9 mouse cellular contexts compared by ENCODE assay signal in the genomic region with DNA sequence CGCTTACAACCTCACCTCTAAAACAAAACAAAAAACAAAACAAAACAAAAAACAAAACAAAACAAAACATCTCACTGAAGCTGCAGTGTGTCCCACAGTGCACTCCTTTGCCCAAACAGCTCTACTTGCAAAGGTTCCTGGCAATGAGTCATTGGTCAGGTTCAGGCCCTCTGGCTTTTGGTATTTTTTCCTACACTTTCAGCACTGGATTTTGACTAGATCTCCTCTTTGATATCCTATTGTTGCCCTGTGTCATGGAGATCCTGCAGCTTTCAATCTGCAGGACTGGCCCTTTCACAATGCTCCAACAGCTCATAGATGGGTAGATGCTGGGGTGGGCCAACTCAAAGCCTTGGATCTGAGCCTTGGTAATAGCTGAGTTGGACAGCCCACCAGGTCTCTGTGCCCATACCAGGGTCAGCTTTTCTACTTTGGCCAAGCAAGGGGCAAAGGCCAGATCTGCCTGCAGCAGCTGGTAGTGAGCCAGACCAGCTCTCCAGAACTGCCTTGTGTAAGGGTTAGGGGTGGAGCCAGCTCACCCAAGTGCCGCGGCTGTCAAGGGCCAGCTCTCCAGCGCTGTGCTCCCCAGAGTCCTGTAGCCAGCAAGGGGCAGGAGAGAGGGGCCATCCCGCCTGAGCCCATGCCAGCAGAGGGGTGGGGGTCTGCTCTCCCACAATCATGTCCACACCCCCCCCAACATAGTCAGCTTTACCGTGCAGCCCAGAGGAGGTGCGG. TPM values are rescaled to one million over a fixed set of nuclear protein-coding genes. Genes with fewer than 3 reads are reported as not detected.
DNase-seq lines count a peak whose midpoint lies in the region; ATAC-seq lines count a peak whose summit lies in the region.
"Had no signal": no experiment of that assay in that cellular context is flagged by ENCODE, and none has a peak within 500 bp of the region (broad histone marks: within the 10 kb centered on the region; RNA-seq: fewer than 3 reads in every experiment).

No protein-coding gene starts in this region.

- H3K4me1 ChIP-seq in hindbrain, embryonic 16.5 days (ENCODE audit: control insufficient read depth, insufficient read depth, low read depth, low read length), result no peaks in the 10 kb centered on the region
- no peaks in the 10 kb centered on the region for H3K4me1 ChIP-seq in hindbrain, embryonic 13.5 days (replicated peaks)
- H3K4me1 ChIP-seq in intestine, embryonic 16.5 days (ENCODE audit: control insufficient read depth, insufficient read depth, low read length), result peaks cover 7% of the 10 kb centered on the region
- no peaks in the 10 kb centered on the region for H3K4me1 ChIP-seq in forebrain, embryonic 16.5 days (replicated peaks; ENCODE audit: control insufficient read depth, insufficient read depth, low read length)
- H3K4me1 ChIP-seq: limb, embryonic 15.5 days had no signal

- H3K27me3 ChIP-seq in hindbrain, embryonic 16.5 days (replicated peaks; ENCODE audit: control insufficient read depth, insufficient read depth, low read length), result no peaks in the 10 kb centered on the region
- H3K27me3 ChIP-seq in hindbrain, embryonic 13.5 days, result no peaks in the 10 kb centered on the region
- H3K27me3 ChIP-seq in intestine, embryonic 16.5 days (replicated peaks; ENCODE audit: control insufficient read depth, insufficient read depth, low read length), result no peaks in the 10 kb centered on the region
- H3K27me3 ChIP-seq in forebrain, embryonic 16.5 days (replicated peaks; ENCODE audit: control insufficient read depth, insufficient read depth, low read length), result no peaks in the 10 kb centered on the region
- H3K27me3 ChIP-seq: limb, embryonic 15.5 days had no signal

- peak; percentile 67; the same call in 1 of the 2 replicates for ATAC-seq in hindbrain, embryonic 16.5 days
- ATAC-seq in hindbrain, embryonic 13.5 days (ENCODE audit: low FRiP score), result no peak
- peak; percentile 74 for ATAC-seq in intestine, embryonic 16.5 days
- ATAC-seq in forebrain, embryonic 16.5 days, result no peak

- no peak overlapping the region for H3K4me2 ChIP-seq in hindbrain, embryonic 16.5 days (ENCODE audit: low read length)
- H3K4me2 ChIP-seq in hindbrain, embryonic 13.5 days, result no peak overlapping the region
- no peak overlapping the region for H3K4me2 ChIP-seq in intestine, embryonic 16.5 days (ENCODE audit: low read depth, low read length)
- no peak overlapping the region for H3K4me2 ChIP-seq in forebrain, embryonic 16.5 days (ENCODE audit: low read length)
- H3K4me2 ChIP-seq: limb, embryonic 15.5 days had no signal

- H3K9ac ChIP-seq in hindbrain, embryonic 16.5 days (ENCODE audit: low read depth, low read length), result no peak overlapping the region
- H3K9ac ChIP-seq in hindbrain, embryonic 13.5 days, result no peak overlapping the region
- no peak overlapping the region for H3K9ac ChIP-seq in intestine, embryonic 16.5 days (ENCODE audit: low read depth, low read length)
- H3K9ac ChIP-seq in forebrain, embryonic 16.5 days (replicated peaks; ENCODE audit: low read depth, low read length), result no peak overlapping the region
- H3K9ac ChIP-seq: limb, embryonic 15.5 days had no signal

- H3K4me3 ChIP-seq in hindbrain, embryonic 16.5 days (ENCODE audit: low read length), result no peak overlapping the region
- no peak overlapping the region for H3K4me3 ChIP-seq in hindbrain, embryonic 13.5 days
- H3K4me3 ChIP-seq in intestine, embryonic 16.5 days (ENCODE audit: low read length), result no peak overlapping the region
- no peak overlapping the region for H3K4me3 ChIP-seq in forebrain, embryonic 16.5 days (replicated peaks; ENCODE audit: low read length)
- H3K4me3 ChIP-seq: limb, embryonic 15.5 days had no signal

- DNase-seq in adipocyte (ENCODE audit: low spot score), result peak; percentile 89
- DNase-seq in lung, postnatal 14 days, result peak; percentile 54
- DNase-seq in urinary bladder, adult 2 months (ENCODE audit: low spot score), result no peak
- no peak for DNase-seq in urinary bladder, adult 18-20 months (ENCODE audit: low spot score in 2 of 2)

- H3K27ac ChIP-seq in hindbrain, embryonic 16.5 days (ENCODE audit: low read depth, low read length), result no peak overlapping the region
- H3K27ac ChIP-seq in hindbrain, embryonic 13.5 days, result no peak overlapping the region
- no peak overlapping the region for H3K27ac ChIP-seq in intestine, embryonic 16.5 days (ENCODE audit: low read length)
- no peak overlapping the region for H3K27ac ChIP-seq in forebrain, embryonic 16.5 days (ENCODE audit: low read length)
- H3K27ac ChIP-seq: limb, embryonic 15.5 days had no signal

- 74% methylated on average over 7 of the region's 7 CpGs for WGBS in hindbrain, embryonic 16.5 days
- WGBS in hindbrain, embryonic 13.5 days, result 87% methylated on average over 7 of the region's 7 CpGs
- WGBS in intestine, embryonic 16.5 days, result 85% methylated on average over 7 of the region's 7 CpGs
- 73% methylated on average over 7 of the region's 7 CpGs for WGBS in forebrain, embryonic 16.5 days

- H3K36me3 ChIP-seq in hindbrain, embryonic 16.5 days (ENCODE audit: control insufficient read depth, insufficient read depth, low read length), result peaks cover 12% of the 10 kb centered on the region; the same call in 1 of the 2 replicates
- H3K36me3 ChIP-seq in hindbrain, embryonic 13.5 days, result peaks cover 28% of the 10 kb centered on the region
- peaks cover 6% of the 10 kb centered on the region for H3K36me3 ChIP-seq in intestine, embryonic 16.5 days (ENCODE audit: control insufficient read depth, insufficient read depth, low read length)
- H3K36me3 ChIP-seq in forebrain, embryonic 16.5 days (ENCODE audit: control insufficient read depth, insufficient read depth), result peaks cover 12% of the 10 kb centered on the region; the same call in 1 of the 2 replicates

- H3K9me3 ChIP-seq in hindbrain, embryonic 16.5 days (ENCODE audit: control insufficient read depth, low read length), result no peaks in the 10 kb centered on the region
- no peaks in the 10 kb centered on the region for H3K9me3 ChIP-seq in hindbrain, embryonic 13.5 days
- H3K9me3 ChIP-seq in intestine, embryonic 16.5 days (ENCODE audit: control insufficient read depth, low read length), result no peaks in the 10 kb centered on the region
- no peaks in the 10 kb centered on the region for H3K9me3 ChIP-seq in forebrain, embryonic 16.5 days (ENCODE audit: control insufficient read depth, low read length)
- H3K9me3 ChIP-seq: limb, embryonic 15.5 days had no signal

RNA-seq across cellular contexts. Expression of gene Cep350, which starts 30.3 kb away (rescaled TPM):
- polyA plus RNA-seq in hindbrain, embryonic 16.5 days (2015; fragmentation: Nextera tagmentation; extraction: Ambion mirVana), result 8.5 and 8.7 TPM in 2 replicates
- polyA plus RNA-seq in hindbrain, embryonic 13.5 days (2015; fragmentation: Nextera tagmentation; extraction: Ambion mirVana), result 11.5 and 12.8 TPM in 2 replicates
- 7.5 and 9.8 TPM in 2 replicates for polyA plus RNA-seq in intestine, embryonic 16.5 days (2015; fragmentation: Nextera tagmentation; extraction: Ambion mirVana)
- polyA plus RNA-seq in forebrain, embryonic 16.5 days (2015; fragmentation: Nextera tagmentation; extraction: Ambion mirVana), result 10.3 and 11.4 TPM in 2 replicates
- 9.3 and 11.1 TPM in 2 replicates for polyA plus RNA-seq in urinary bladder, adult 2 months (2012; rRNA removed)

RNA-seq across cellular contexts. Expression of gene Tor1aip2, which starts 31.8 kb away (rescaled TPM):
- polyA plus RNA-seq in hindbrain, embryonic 16.5 days (2015; fragmentation: Nextera tagmentation; extraction: Ambion mirVana), result 63.9 and 66.4 TPM in 2 replicates
- 66.9 and 71.8 TPM in 2 replicates for polyA plus RNA-seq in hindbrain, embryonic 13.5 days (2015; fragmentation: Nextera tagmentation; extraction: Ambion mirVana)
- 153 and 163 TPM in 2 replicates for polyA plus RNA-seq in intestine, embryonic 16.5 days (2015; fragmentation: Nextera tagmentation; extraction: Ambion mirVana)
- 69.4 and 73.9 TPM in 2 replicates for polyA plus RNA-seq in forebrain, embryonic 16.5 days (2015; fragmentation: Nextera tagmentation; extraction: Ambion mirVana)
- polyA plus RNA-seq in urinary bladder, adult 2 months (2012; rRNA removed), result 78.6 and 81.4 TPM in 2 replicates

RNA-seq across cellular contexts. Expression of gene Tor1aip1, which starts 32.9 kb away (rescaled TPM):
- 17.9 and 18.1 TPM in 2 replicates for polyA plus RNA-seq in hindbrain, embryonic 16.5 days (2015; fragmentation: Nextera tagmentation; extraction: Ambion mirVana)
- polyA plus RNA-seq in hindbrain, embryonic 13.5 days (2015; fragmentation: Nextera tagmentation; extraction: Ambion mirVana), result 26.5 and 26.7 TPM in 2 replicates
- polyA plus RNA-seq in intestine, embryonic 16.5 days (2015; fragmentation: Nextera tagmentation; extraction: Ambion mirVana), result 30.5 and 32.8 TPM in 2 replicates
- 22.1 and 24.1 TPM in 2 replicates for polyA plus RNA-seq in forebrain, embryonic 16.5 days (2015; fragmentation: Nextera tagmentation; extraction: Ambion mirVana)
- 24.7 and 42.2 TPM in 2 replicates for polyA plus RNA-seq in urinary bladder, adult 2 months (2012; rRNA removed)

Comparison
In these comparisons a context has a peak if more than half of its experiments do, and no peak if none do; other contexts are left out.
1. ATAC-seq: peak in hindbrain, embryonic 16.5 days (single experiment) and intestine, embryonic 16.5 days (single experiment); none in hindbrain, embryonic 13.5 days (single experiment) and forebrain, embryonic 16.5 days (single experiment).
2. DNase-seq: peak in adipocyte (single experiment) and lung, postnatal 14 days (single experiment); none in urinary bladder, adult 2 months (single experiment) and urinary bladder, adult 18-20 months (0 of 2).